Mouse (Mus musculus): ENCODE measurements around the gene Tex37.

DNA sequence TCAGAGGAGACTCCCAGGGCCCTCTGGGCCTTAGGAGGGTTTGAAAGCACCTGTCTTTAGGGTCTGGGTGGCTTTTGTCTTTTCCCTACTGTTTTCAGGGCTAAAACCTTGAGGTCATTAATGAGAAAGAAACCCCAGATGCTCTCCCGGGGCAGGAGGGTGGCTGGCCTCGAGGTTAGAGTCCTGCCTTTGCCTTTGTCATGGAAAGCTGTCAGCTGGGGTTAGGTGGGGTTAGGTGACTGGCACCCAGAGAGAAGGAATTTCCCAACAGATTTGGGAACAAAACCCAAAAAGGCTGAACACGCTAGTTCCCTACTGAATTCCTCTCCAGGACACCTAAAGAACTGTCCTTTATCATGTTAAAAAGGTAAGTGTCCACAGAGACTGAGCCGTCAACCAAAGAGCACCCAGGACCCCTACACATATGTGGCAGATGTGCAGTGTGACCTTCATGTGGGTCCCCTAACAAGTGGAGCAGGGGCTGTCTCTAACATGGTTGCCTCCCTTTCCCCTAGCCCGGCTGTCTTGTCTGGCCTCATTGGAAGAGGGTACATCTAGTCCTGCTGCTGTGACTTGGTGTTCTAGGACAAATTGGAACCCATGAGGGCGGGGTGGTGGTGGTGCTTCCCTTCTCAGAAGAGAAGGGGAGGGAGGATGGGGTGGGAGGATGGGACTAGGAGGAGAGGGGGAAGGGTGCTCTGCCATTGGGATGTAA is 45.5 kb upstream of the Tex37 start:
- peak; percentile 94 for TF ChIP-seq POU5F1 (IDR thresholded peaks at IDR 0.05; ENCODE audit: borderline replicate concordance, low read length)
- no peak for TF ChIP-seq CTCF (conservative IDR thresholded peaks at IDR 0.05; ENCODE audit: low read length)
